Mouse (Mus musculus) gastrocnemius, postnatal 36 days (tissue): Measurements from ENCODE around the gene Vmn1r152. TPM values are rescaled to one million over a fixed set of nuclear protein-coding genes. Genes with fewer than 3 reads are reported as not detected.
"Not testable (repeated sequence)": the region's sequence is repeated elsewhere in the genome, so short reads cannot be mapped to it uniquely, and the experiment has no call there.

Experiments
- DNase-seq, 2 experiments: peaks; one replicate each; pipeline ENCODE4 v3.0.0; 2022
- intact Hi-C: fragments of 180-260 bp; cut with DNase I; formaldehyde crosslinking; loops from one replicate; pipeline ENCODE4 v1.15.1; 2025
- long read RNA-seq, 2 experiments: library from polyadenylated mRNA; stranded (forward); transcript quantifications; one replicate each; pipeline ENCODE4 v2.0.0; 2021
- total RNA-seq, 2 experiments: library from RNA; stranded (reverse); gene quantifications; 2 replicates each; pipeline ENCODE4 v1.2.3; 2021

Vmn1r152 gene
- not detected for total RNA-seq
- long read RNA-seq, experiment 1 = 0 reads
- long read RNA-seq, experiment 2 = 0 reads

- intact Hi-C loops, DNase-seq: not testable (repeated sequence)
Observed at GRCm38 (mm10) chr7:22522667-22523066, at the start of gene Vmn1r152. Gene Vmn1r152, plus strand, starts transcription at chr7:22522967.

DNA sequence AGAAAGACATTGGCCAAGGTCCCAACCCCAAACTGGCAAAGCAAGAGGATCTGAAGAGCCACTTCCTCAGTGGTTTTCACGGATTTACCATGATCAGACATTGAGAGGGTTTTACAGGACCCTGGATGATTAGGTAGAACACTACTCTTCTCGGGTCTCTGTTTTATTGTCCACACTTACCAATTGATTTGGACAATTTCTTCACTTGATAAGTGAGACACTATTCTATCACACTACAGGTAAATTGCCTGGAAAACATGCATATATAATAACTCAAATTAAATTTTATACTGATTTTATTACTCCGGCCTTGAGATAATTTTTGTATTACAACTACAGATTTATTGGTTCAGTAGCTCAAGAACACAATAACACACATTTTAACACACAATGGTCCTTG lies 23.2 kb upstream of the Vmn1r152 start, which contains the start of gene Vmn1r151:
TSS of gene Vmn1r151 (minus strand) at position 101 of the 400 bp plus-strand sequence.
- DNase-seq, intact Hi-C loops: not testable (repeated sequence)

DNA sequence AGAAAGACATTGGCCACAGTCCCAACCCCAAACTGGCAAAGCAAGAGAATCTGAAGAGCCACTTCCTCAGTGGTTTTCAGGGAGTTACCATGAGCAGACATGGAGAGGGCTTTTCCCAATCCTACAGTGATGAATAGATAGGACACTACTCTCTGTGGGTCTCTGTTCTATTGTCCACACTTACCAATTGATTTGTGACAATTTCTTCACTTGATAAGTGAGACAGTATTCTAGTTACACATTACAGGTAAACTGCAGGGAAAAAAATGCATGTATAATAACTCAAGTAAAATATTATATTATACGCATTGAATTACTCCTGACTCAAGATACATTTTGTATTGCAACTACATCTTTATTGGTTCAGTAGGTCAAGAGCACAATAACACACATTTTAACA lies 12.0 kb downstream of the Vmn1r152 start, which contains the start of gene Gm8677:
TSS of gene Gm8677 (minus strand) at position 101 of the 400 bp plus-strand sequence.
- intact Hi-C loops, DNase-seq: not testable (repeated sequence)

GRCm38 (mm10) chr7:22565243-22565642 lies 42.5 kb downstream of the Vmn1r152 start, which contains the start of gene Gm4201:
Gene Gm4201, minus strand, starts transcription at chr7:22565343.
- intact Hi-C loops, DNase-seq: not testable (repeated sequence)

Other genes starting within 250 kb of the Vmn1r152 start
- not detected for gene Gm4187, start 193.2 kb upstream of the Vmn1r152 start, total RNA-seq
- not detected for gene Gm8660, start 151.9 kb upstream of the Vmn1r152 start, total RNA-seq
- gene Vmn1r148, start 109.4 kb upstream of the Vmn1r152 start, total RNA-seq = not detected
- not detected for gene Vmn1r149, start 84.7 kb upstream of the Vmn1r152 start, total RNA-seq
- not detected for gene Gm10665, start 58.9 kb upstream of the Vmn1r152 start, total RNA-seq
- gene Vmn1r151, start 23.3 kb upstream of the Vmn1r152 start, total RNA-seq = not detected
- gene Gm8677, start 11.9 kb downstream of the Vmn1r152 start, total RNA-seq = not detected
- not detected for gene Gm4201, start 42.4 kb downstream of the Vmn1r152 start, total RNA-seq
- not detected for gene Gm4565, start 65.2 kb downstream of the Vmn1r152 start, total RNA-seq
- gene Vmn1r155, start 135.1 kb downstream of the Vmn1r152 start, total RNA-seq = not detected
- not detected for gene Gm8693, start 169.3 kb downstream of the Vmn1r152 start, total RNA-seq
- gene Gm4567, start 196.7 kb downstream of the Vmn1r152 start, total RNA-seq = not detected
- gene Vmn1r157, start 238.7 kb downstream of the Vmn1r152 start, total RNA-seq = not detected